Mouse (Mus musculus): ENCODE results near the gene Elmo1.
A peak's percentile ranks its signal among the peaks of the same experiment; 100 is the strongest.

The Elmo1 gene

DNA sequence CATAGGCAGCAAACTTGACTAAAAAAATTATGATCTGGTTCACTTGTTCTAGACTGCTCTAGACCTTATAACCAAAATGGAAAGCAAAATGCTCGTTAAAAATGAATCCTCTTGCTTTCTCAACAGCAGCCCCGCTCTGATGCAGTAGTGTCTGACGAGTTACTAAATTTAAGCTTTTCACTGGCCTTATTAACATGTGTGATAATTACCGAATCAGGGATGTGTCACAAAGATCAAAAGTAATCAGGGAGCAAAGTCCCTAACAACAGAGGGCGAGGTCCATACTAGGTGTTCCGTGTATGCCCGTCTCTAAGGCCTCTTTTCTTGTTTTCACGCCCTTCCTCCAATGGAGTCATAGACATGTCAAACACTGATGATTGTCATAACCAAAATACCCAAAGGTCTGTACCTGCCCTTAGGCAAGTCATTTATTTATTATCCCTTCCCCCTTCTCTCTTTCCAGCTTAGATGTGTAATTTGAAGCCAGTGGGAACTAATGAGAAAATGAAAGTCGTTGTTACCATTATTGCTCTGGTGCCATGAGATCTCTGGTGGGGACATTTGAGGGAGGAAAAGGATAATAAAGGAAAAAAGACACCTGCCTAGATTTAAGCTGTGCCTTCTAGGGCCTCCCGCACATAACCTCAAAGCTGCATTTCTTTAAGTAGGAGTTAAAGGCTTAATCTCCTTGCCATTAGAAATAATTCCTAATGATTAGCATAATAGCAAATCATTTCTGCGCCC is 316.2 kb downstream of the Elmo1 start:
- DNase-seq: no peak

DNA sequence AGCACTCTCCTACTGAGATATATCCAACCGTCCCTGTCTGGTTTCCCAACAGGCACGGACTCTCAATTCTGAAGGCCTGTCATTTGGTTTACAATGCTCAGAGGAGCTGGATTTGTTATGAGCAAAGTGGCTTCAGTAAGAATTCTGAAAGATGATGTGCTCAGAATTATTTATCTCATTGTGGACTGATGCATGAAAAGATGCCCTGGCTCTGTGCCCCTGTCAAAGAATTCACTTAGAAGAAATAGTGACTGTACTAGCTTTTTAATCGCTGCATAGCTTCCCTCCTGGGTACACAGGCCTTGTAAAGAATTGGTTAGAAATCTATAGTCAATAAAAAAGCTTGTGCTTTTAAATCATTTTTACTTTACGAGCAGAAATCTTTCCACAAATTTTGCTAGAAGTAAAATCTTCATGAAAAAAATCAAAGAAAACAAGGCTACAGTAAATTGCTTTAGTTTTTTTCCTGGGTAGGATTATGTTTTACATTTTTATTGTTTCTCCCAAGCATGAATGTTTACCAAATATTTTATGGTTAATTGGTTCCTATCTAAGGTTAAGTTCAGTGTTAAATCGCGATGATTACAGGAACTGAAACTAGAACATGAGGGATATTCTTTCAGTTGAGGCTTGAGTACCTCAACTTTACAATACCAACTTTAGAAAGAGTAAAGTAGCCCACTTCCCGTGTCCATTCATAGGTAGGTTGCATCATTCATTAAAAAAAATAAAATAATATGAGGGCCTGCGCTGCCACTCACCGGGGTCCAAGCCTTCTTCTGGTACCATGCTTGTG is 320.1 kb downstream of the Elmo1 start:
- DNase-seq: no peak

GRCm38 (mm10) chr13:20416691-20417660 is 326.6 kb downstream of the Elmo1 start:
- DNase-seq: no peak

- no peak for DNase-seq
Observed at GRCm38 (mm10) chr13:20430998-20431397, 340.6 kb downstream of the Elmo1 start.

DNA sequence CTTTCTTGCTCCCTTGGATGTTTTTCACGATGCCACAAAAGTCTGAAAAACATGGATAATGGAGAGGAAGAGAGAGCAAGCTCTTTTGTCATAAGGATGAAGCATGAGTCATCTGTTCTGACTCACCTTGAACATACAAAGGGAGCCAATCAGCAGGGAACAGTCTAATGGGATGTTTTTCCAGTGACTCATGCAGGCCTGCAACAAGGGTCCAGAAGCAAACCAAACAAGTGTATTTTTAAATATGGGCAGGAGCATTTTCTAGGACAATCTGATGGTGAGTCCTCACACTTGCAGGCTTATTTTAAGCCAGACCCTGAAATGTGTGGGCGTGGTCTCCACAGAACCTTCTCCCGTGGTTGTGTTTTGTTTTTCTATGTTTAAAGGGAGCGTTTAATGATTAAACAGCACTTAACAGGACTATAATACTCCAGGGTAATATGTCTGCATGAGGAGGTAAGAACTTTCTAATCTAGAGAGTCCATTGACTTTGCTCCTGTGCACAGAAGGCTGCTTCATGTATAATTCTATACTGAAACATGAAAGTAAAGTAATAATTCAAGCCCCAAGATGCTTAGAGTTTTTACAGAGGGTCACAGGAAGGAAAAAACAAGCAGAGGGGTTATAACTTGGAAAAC is 342.9 kb downstream of the Elmo1 start:
- no peak for DNase-seq

GRCm38 (mm10) chr13:20434071-20434470 is 343.7 kb downstream of the Elmo1 start:
- DNase-seq: no peak

DNA sequence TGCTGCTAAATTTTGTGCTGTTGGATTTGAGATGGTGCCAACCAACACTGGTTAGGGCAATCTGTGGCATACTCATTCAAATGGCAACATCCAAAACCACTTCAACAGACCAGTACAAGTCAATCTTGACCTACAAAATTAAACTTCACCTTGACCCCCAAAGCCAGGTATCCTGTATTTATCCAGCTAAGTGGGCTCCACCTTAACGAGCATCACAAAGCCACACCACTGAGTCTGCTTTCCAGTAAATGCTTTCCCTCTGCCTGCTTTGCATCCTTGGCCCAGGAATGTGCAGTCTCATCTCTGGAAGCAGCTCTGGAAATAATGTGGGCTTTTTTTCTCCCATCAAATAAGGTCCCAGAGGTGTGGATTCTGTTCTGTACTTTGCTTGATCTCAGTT is 349.1 kb downstream of the Elmo1 start:
- DNase-seq: no peak

DNA sequence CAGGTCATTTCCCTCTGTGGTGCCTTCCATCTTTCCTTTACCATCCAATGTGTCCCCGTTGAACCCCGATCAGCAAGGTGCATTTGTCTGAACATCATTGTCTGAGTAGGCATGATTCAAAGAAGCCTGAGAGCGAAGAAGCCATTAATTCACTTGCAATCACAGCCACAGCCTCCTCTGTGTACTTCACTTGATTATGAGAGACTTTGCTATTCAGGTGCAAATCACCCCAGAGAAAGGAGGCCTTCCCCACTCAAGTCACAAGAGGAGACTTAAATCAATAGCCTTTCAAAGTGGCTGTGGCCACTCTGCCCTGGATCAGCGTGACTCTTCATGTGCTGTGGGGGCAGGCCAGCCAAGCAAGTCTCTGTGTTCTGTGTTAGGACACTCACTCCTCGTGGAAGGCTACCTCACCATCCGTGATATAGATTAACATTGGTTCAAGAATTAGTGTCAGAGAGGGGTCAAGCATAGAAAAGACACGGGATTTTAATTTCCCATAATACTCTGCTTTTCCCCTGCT is 360.5 kb downstream of the Elmo1 start:
- no peak for DNase-seq

DNA sequence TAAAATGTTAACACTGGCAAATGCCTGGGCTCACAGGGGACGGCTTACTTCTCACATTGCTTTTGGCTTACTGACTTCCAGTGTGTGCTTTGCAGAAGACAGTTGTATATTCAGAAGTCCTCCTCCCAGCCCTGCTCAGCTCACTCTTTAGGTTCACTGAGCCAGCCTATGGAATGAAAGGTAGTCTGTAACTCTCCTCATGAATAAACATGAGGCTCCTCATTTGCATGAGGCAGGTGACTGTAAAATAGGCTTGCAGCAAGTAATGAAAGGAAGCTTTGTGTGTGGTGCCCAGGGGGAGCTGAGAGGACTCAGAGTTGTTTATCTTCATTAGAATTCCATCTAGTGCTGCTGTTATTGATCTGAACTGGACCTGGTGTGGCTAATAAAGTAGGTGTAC is 364.0 kb downstream of the Elmo1 start:
- DNase-seq: no peak

DNA sequence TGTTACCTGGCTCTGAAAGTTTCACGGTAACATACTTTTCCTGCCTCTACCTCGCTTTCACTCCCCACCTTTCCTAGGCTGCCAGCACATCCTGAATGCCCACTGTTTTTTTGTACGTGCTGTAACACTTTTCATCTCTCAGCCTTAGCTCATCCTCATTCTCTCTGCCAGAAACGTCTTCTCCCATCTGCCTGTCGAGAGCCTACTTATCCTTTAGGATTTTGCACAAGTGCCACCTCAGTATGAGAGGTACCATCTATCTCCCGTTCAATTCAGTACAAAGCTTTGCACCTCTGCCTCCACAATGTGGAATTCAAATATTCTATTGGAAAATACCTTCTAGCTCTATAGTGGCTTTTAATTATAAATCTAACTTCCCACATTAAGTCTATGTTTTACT is 369.7 kb downstream of the Elmo1 start:
- peak; percentile 42 for DNase-seq

DNA sequence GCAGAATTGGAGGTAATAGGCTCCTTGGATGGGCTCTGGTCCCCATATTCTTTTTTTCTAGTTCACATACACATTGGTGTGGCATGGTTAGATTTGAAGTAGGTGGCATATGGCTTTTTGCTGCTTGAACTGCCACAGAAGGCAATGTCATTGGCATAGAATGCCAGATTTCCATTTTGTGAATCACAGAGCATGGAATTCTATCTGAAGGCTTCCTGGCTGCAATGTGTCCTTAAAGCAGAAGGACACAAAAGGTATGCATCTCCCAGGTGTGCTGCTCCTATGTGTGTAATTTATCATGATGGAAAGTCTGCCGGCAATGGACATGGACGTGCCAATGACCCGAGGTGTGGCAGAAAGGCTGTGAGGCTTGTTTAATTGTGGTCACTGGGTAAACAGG is 371.2 kb downstream of the Elmo1 start:
- peak; percentile 79 for DNase-seq

- DNase-seq: no peak
Observed at GRCm38 (mm10) chr13:20464161-20464560, 373.8 kb downstream of the Elmo1 start.

GRCm38 (mm10) chr13:20467381-20467780 is 377.0 kb downstream of the Elmo1 start:
- DNase-seq: no peak

DNA sequence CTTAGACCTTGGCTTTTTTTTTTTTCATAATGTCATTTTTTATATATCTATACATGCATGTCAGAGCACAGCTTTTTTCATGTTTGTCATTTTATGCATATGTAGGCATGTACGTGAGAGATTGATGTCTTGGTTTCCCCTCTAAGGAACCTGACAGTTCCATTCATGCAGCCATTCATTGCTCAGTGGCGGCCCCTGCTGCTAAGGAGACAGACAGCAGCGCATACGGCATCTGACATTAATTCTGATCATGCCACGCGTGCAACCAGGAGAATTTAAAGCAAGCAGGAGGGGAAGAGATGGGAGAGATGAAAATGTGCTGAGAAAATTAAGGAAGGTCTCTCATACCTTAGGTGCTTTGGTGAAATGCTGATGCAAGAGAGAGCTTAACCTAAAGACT is 381.3 kb downstream of the Elmo1 start:
- DNase-seq: peak; percentile 74

- peak; percentile 56 for DNase-seq
Observed at GRCm38 (mm10) chr13:20472301-20472831, 382.0 kb downstream of the Elmo1 start.

DNA sequence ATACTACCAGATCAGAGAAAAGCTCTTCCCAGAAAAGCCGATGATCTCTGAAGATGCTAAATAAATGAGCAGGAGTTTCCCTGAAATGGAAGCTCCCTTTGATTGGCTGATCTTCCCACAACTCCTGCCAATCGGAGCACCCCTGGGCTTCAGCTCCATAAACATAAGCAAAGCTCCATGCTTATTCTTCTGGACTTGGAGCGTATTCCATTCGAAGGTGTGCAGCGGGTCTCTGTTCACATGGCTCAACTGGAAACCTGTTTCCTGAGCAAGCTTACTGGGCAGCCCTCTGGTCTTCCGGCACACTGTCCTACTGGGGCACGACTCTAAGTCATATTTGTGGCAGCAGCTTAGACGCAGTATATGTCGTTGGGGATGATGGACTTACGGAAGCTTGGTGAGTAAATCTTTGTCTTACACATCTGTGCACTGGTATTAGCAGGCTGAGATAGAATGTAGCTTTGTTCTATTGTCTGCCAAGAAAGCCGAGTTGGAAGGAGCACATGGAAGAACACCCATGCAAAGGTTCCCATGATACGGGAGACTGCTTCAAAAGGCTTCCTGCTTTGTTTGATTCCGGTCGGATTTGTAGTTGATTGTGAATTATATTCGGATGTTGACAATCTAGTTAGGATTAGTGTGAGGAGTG is 382.6 kb downstream of the Elmo1 start:
- DNase-seq: peak; percentile 69

DNA sequence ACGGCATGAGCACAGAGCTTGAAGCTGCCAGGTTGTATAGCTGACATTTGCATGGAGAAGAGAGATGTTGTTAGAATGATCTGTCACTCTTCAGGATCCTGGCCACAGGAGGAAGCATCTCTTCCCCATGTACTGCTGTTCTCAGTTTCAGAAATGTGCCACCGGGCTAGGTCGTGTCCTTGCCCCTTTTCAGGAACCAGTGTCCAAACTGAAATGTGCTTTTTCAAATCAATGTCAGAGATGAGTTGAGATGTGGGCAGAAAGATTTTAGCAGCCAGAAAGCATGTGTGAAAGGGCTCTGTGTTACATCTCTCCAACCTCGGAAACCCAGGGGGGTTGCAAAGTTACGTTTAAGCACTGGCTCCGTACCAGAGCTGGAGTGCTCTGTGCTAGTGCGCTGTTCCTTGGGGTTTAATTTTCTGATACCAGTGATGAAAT is 383.3 kb downstream of the Elmo1 start:
- DNase-seq: no peak

DNA sequence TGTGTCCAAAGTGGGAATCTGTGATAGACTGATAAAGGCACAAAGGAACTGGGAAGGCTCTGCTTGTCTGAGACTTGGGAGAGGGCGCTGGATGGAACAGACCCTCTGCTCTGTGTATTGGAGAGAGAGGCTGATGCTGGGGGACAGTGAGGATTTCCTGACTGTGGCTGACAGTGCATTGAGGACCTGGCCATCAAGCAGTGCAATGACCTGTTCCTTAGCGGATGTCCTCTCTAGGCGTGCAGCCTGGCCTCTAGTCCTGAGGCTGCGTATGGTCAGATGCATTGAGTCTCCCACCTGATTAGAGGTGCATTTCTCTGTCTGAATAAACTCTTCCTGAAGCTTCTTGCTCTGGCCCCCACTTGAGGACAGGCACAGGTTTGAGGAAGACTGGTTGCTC is 384.2 kb downstream of the Elmo1 start:
- no peak for DNase-seq

DNA sequence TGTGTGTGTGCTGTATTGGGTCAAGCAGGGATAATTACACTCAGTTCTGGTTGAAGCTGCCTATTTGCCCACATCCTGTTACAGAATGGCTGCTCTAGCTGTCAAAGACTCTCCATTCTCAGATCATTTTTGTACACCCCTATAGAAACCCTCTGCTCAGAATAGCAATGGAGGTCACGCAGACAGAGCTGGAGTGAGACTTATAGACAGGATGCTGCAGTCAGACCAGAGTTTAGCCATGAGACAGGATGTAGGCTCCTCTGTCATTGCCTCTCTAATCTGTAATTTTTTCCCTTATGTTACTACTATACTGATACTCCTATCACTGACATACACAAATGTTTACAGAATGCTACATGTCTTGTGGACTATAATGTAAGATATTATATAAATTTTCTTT is 391.4 kb downstream of the Elmo1 start:
- no peak for DNase-seq

DNA sequence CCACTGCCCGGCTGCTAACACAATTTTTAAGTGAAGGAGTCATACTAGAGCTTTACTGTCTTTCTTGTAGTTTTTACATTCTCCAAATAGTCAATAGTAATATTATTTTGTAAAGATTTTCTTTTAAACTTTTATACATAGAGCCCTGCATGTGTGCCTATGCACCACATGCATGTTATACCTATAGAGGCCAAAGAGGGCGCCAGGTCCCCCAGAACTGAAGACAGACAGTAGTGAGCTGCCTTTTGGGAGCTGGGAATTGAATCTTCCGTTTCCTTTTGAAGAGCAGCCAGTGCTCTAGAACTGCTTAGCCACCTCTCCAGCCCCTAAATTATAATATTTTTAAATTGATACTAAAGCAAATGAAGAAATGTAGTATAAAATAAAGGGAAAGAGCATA is 398.7 kb downstream of the Elmo1 start:
- no peak for DNase-seq

- no peak for DNase-seq
Observed at GRCm38 (mm10) chr13:20489698-20490417, 399.5 kb downstream of the Elmo1 start.
